Mouse (Mus musculus) mesoderm, embryonic 11.5 days (tissue): ENCODE measurements around the gene Iqck.

Experiments used
- DNase-seq: peaks from one replicate; pipeline ENCODE4 v3.0.0-alpha.2; 2012; ENCODE audit warnings: low read depth, low spot score

Gene Iqck

GRCm38 (mm10) chr7:118948677-118949282 lies 93.2 kb downstream of the Iqck start:
- no peak for DNase-seq

GRCm38 (mm10) chr7:118949749-118950148 lies 94.2 kb downstream of the Iqck start:
- DNase-seq: no peak

- no peak for DNase-seq
Measured at GRCm38 (mm10) chr7:118953626-118954282, 98.2 kb downstream of the Iqck start.

GRCm38 (mm10) chr7:118954968-118955367 lies 99.4 kb downstream of the Iqck start:
- DNase-seq: no peak

GRCm38 (mm10) chr7:118956616-118957246 lies 101.2 kb downstream of the Iqck start:
- no peak for DNase-seq

- no peak for DNase-seq
Measured at GRCm38 (mm10) chr7:118959209-118959608, 103.7 kb downstream of the Iqck start.

GRCm38 (mm10) chr7:118964777-118965176 lies 109.2 kb downstream of the Iqck start:
- no peak for DNase-seq

- no peak for DNase-seq
Measured at GRCm38 (mm10) chr7:118965198-118965597, 109.6 kb downstream of the Iqck start.

GRCm38 (mm10) chr7:118968870-118969269 lies 113.3 kb downstream of the Iqck start:
- no peak for DNase-seq

- no peak for DNase-seq
Measured at GRCm38 (mm10) chr7:118971499-118971898, 115.9 kb downstream of the Iqck start.

GRCm38 (mm10) chr7:118972306-118972705 lies 116.8 kb downstream of the Iqck start:
- DNase-seq: peak; percentile 59

GRCm38 (mm10) chr7:118973377-118973776 lies 117.8 kb downstream of the Iqck start:
- no peak for DNase-seq

GRCm38 (mm10) chr7:118975837-118976236 lies 120.3 kb downstream of the Iqck start:
- no peak for DNase-seq

GRCm38 (mm10) chr7:118976414-118977166 lies 121.0 kb downstream of the Iqck start:
- peak; percentile 52 for DNase-seq

- DNase-seq: no peak
Measured at GRCm38 (mm10) chr7:118977167-118977543, 121.6 kb downstream of the Iqck start.

- DNase-seq: no peak
Measured at GRCm38 (mm10) chr7:118979121-118979520, 123.6 kb downstream of the Iqck start.

- DNase-seq: no peak
Measured at GRCm38 (mm10) chr7:118979708-118980107, 124.2 kb downstream of the Iqck start.

GRCm38 (mm10) chr7:118981346-118981745 lies 125.8 kb downstream of the Iqck start:
- no peak for DNase-seq

GRCm38 (mm10) chr7:118981831-118982230 lies 126.3 kb downstream of the Iqck start:
- DNase-seq: no peak

- DNase-seq: no peak
Measured at GRCm38 (mm10) chr7:118982586-118982985, 127.0 kb downstream of the Iqck start.

GRCm38 (mm10) chr7:118983961-118984360 lies 128.4 kb downstream of the Iqck start:
- DNase-seq: no peak

GRCm38 (mm10) chr7:118985786-118986185 lies 130.2 kb downstream of the Iqck start:
- DNase-seq: no peak
